Mouse (Mus musculus) heart, adult 11 months (tissue): ENCODE results near the gene Cdc14a.

Experiments used
- DNase-seq: peaks from one replicate; pipeline ENCODE4 v3.0.0; 2022

Gene Cdc14a

DNA sequence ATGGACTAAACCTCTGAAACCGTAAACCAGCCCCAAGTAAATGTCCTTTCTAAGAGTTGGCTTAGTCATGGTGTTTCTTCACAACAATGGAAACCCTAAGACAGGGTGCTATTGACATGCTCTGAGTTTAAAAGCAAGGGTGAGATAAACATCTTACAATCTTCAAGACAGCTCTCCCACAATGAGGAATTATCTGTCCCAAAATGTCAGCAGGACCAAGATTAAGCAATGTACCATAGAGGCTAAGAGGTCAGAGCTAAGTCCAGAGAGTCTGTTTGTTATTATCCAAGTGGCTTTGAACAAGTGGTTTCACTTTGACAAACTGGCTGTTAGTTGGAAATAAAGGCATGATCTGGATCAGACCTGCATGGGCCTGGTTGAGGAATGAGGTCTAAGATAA, 159.9 kb downstream of the Cdc14a start:
- DNase-seq: no peak

DNA sequence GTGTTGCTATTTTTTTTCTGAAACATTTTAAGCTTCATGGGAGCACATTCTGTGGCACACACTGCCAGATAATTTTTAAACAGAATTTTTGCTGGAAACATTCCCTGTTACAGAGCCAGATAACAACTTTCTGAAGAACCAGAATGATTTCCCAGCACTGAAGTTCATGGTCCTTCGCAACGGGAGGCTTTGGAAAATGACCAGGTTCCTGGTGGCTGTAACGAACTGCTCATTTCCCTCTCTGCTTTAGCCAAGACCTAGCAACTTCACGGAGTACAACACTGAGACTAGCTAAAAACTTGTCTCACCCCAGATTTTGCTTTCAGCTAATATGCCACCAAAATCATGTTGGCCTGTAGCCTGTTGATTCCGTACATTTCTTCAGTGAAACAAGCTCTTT, 160.8 kb downstream of the Cdc14a start:
- peak; percentile 94 for DNase-seq

- DNase-seq: peak; percentile 62
Observed at GRCm38 (mm10) chr3:116256104-116256503, 167.7 kb downstream of the Cdc14a start.

DNA sequence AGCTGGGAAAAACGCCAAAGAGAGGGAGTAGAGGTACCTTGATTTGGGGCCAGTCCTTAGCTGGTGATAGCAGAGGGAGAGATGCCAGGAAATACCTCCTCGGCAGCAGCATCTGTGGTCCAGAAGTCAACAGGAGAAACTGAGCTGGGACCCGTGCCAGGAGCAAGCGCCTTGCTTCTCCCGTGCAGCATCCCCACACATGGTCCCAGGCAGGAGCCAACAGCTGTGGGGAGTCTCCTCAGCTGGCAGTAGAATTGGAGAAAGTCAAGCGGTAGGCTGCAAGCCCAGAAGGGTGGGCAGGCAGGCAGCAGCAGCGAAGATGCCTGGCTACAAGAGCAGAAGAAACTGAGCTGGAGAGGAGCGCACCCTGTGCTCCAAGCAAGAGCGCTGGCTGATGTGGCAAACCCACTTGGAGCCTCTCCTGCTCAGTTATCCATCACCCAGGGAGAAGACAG, 170.7 kb downstream of the Cdc14a start, which contains the start of gene Gpr88:
Gene Gpr88 (minus strand): TSS at position 427 of the 455 bp plus-strand sequence.
- peak; percentile 97 for DNase-seq

DNA sequence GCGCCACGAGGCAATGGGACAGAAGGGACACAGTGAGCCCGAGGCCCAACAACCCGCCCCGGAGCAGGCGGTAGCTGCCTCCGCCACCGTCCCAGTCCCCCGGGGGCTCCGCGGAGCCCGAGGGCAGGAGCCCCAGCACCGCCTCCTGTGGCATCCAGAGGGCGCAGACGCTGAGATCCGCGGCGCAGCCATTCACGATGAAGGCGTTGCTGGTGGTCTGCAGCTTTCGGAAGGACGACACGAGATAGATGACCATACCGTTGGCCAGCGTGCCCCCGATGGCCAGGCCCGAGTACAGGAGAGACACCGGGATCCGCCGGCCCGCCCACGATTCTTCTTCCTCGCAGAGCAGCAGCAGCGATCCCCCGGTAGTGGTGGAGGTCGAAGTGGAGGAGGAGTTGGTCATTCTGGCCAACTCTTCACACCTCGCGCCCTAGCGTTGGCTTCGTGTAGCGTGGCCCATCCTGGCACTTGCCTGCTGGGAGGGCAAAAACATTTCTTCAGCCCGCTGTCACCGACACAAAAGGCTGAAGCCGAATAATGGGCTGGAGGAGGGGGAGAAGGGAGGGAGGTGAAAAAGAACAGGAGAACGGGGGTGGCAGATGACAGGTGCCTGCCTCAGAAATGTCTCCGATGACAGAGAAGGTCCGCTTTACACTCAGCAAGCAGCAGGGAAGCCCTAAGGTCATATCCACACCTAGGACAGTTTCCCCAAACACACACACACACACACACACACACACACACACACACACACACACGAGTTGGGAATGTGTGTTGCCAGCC, 171.4 kb downstream of the Cdc14a start:
- DNase-seq: peak; percentile 90

DNA sequence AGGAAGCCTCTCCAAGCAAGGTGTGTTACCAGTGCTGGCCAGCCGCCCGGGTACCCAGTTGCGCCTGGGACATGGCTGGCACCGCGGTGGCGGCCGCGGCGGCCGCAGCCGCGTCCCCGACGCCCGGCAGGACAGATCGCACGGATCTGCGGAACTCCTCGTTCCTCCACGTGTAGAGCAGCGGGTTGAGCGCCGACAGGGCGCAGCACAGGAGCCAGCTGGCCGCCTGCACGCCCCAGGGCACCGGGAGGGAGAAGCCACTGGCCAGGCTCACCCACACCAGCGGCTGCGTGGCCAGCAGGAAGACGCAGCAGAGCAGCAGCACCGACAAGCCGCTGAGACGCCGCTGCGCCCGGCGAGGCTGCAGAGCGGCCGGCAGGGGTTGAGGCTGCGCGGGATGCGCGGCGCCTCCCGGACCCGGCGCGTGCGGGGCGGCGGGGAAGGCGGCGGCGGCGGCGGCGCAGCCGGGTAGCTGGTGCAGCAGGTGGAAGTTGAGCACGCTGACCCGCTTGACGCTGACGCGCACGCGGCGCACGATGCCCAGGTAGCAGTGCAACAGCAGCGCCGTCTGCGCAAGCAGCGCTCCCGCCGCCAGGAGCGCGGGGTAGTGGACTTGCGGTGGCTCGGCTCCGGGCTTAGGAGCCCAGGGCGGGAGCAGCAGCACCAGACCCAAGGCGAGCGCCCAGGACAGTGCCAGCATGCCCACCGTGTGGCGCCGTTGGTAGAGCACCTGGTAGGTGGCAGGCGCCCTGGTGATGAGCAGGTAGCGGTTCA, 172.2 kb downstream of the Cdc14a start:
- DNase-seq: peak; percentile 92

GRCm38 (mm10) chr3:116249026-116249425, 174.8 kb downstream of the Cdc14a start:
- DNase-seq: peak; percentile 34

GRCm38 (mm10) chr3:116244476-116244875, 179.4 kb downstream of the Cdc14a start:
- DNase-seq: no peak

DNA sequence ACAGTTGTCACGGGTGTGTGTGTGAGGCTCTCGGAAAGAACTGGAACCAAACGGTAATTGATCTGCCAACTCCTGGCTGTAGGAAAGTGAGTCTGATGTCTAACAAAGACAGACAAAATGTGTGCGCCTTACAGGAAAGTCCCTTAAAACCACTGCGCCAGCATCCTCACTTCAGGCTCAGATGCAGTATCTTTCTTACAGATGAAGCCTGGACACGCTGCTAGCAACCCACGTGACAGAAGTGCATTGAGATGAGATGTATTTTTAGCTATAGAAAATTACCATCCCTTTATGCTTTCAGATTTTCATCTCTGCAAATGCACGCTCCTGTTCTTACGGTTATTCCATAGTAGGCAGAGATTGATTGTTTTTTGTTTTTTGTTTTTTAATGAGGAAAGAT, 181.1 kb downstream of the Cdc14a start:
- DNase-seq: no peak

- DNase-seq: peak; percentile 55
Observed at GRCm38 (mm10) chr3:116237527-116237926, 186.3 kb downstream of the Cdc14a start.

DNA sequence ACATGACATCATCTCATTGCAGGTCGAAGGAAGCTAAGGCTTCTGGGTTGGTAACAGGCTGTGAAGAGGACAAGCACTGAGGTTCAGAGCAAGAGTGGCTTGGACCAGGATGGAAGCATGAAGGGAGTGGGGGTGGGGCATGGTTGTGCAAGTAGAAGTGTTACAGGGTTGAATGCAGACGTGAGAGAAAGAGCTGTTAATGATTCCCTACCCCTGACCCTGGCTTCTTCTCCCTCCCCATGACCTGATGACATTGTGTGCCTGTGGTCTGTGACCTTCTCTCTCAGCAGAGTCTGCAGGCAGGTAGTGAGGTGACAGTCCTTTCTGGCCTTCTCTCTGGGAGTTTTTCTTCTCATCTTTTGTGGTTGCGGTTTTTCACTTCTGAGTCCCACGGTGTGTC, 187.0 kb downstream of the Cdc14a start:
- DNase-seq: peak; percentile 71

DNA sequence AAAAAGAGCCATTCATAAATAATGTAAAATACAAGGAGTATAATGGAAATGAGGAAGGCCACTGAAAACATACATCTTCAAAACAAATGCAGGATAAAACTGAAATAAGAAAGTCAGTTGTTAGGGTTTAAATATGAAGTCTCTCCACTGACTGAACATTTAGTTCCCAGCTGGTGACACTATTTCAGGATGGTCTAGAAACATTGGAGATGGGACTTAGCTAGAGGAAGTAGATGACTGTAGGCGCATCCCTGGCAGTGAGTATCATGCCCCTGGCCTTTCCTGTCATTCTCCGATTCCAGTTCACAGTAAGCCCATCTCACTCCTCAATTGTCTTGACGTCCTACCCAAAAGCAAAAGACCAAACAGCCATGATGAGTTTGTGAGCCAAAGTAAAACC, 190.3 kb downstream of the Cdc14a start:
- peak; percentile 37 for DNase-seq

DNA sequence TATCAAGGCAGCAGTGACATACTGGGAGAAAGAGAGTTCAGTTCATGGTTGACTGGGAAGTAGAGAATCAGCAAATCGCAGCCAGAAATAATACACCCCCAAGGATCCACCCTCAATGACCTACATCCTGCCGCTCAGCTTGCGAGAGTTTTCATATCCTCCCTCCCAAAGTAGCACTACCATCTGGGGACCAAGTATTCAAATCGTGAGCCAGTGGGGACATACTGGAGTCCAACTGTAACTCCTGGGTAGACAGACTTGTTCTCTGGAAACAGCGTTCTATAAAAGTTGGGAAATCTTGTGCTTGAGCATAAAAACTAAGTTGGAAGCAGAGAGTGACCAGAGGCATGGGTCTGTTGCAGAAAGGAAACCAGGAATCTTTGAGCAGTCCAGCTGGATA, 191.1 kb downstream of the Cdc14a start:
- peak; percentile 40 for DNase-seq

DNA sequence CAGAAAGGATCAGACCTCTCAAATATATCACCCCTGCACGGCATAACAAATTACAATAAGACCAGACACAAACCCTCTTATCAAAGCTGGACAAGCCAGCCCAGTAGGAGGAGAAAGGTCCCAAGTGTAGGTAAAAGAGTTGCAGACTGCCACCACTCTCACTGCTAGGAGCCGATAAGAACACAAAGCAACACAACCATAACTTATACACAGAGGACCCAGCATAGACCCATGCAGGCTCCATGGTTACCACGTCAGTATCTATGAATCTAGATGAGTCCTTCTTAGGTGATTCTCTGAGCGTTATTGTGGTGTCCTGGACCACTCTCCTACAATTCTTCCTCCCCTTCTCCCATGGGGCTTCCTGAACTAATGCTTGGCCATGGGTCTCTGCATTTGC, 194.5 kb downstream of the Cdc14a start:
- DNase-seq: peak; percentile 66

GRCm38 (mm10) chr3:116228360-116229245, 195.2 kb downstream of the Cdc14a start:
- peak; percentile 87 for DNase-seq

DNA sequence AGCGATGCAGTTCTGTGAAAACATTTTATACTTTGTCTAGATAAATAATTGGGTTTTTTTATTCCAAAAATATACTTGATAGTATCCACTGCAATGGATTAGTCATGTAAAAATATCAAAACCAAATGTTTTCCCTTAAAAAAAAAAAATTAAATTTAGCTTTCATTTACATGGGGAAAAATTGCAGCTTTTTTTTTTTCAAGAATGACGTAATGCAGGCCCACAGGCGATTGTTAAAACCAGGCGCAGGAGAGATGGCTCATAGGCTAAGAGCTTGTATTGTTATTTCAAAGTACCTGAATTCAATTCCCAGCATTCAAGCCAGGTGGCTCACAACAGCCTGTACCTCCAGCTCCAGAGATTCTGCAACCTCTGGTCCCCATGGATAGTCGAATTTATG, 196.4 kb downstream of the Cdc14a start:
- peak; percentile 31 for DNase-seq

DNA sequence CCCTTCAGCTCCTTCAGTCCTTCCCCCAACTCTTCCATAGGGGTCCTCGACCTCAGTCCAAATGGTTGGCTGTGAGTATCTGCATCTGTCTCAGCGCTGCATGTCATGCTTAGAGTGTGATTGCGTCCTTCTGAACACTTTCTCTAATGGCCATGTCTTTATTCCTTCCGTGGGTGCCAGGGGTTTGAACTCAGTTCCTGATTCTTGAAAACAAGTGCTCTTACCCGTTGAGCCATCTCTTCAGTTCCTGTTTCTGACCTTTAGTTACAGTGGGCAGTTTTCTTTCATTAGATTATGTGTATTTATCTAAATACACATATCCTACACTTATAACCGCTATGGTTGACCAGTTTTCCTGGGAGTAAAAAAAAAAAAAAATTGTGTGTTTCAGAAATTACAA, 196.9 kb downstream of the Cdc14a start:
- peak; percentile 7 for DNase-seq
